Mouse (Mus musculus): ENCODE data around the gene Grid2ip. TPM values are rescaled to one million over a fixed set of nuclear protein-coding genes. Genes with fewer than 3 reads are reported as not detected.

Gene Grid2ip
- total and polyA plus RNA-seq, 3 experiments, result not detected

- H3K79me2 ChIP-seq (replicated peaks; ENCODE audit: control insufficient read depth, insufficient read depth, low read length), result peaks cover 3% of the 10 kb centered on the region; the same call in 1 of the 2 replicates
- H3K27me3 ChIP-seq (ENCODE audit: control insufficient read depth, insufficient read depth, low read length), result no peaks in the 10 kb centered on the region
- H3K4me1 ChIP-seq (ENCODE audit: control insufficient read depth, insufficient read depth, low read length), result peaks cover 7% of the 10 kb centered on the region
- H3K36me3 ChIP-seq (ENCODE audit: control insufficient read depth, insufficient read depth, low read length), result peaks cover 2% of the 10 kb centered on the region; the same call in 1 of the 2 replicates
- under 1% methylated on average over 101 of the region's 101 CpGs for WGBS
- intact Hi-C loops (cut with DNase I), result loop anchor here (1.0 to 5.0 kb wide), 4 partner anchors 14 to 1852 kb away; partner anchors contain the start of genes Cpsf4, Kdelr2, Ptcd1 and Rbak
- DNase-seq, result peak; percentile 93 to 96
- H3K27ac ChIP-seq, result peak within 1 kb of the TSS; percentile 92
- H3K9ac ChIP-seq (ENCODE audit: low read depth, low read length), result peak within 1 kb of the TSS; percentile 97
- no peak for TF ChIP-seq EP300 (IDR thresholded peaks at IDR 0.05; ENCODE audit: insufficient read depth, low read depth, low read length)
- TF ChIP-seq CTCF (IDR thresholded peaks at IDR 0.05), result peak; percentile 88
- peak; percentile 40; the same call in 1 of the 2 replicates for TF ChIP-seq POLR2A (IDR thresholded peaks at IDR 0.05; ENCODE audit: insufficient read depth, low read depth, low read length)
- peak within 1 kb of the TSS; percentile 81 for H3K4me3 ChIP-seq
Measured at GRCm38 (mm10) chr5:143314730-143315513, 42.2 kb upstream of the Grid2ip start, which contains the start of gene E130309D02Rik. E130309D02Rik (minus strand) TSS chr5:143315360.

DNA sequence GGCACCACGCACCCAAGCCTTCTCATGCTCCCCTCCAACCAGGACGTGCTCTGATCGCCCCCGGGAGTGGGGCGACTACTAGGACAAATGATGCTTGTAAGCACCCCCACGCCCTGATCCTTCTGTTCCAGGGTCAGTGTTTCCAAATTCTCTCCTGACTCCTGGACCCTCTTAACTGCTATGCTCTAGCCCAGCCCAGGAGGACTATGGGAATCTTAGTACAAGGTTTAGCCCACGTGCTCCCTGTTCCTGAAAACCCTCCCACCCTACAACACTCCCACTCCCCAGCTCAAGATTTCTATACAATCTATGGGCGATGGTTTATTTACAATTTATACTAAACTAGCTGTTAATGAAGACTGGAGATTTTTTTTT is 41.6 kb upstream of the Grid2ip start:
- no peak for TF ChIP-seq CTCF (IDR thresholded peaks at IDR 0.05)
- TF ChIP-seq POLR2A (IDR thresholded peaks at IDR 0.05; ENCODE audit: insufficient read depth, low read depth, low read length), result no peak
- TF ChIP-seq EP300 (IDR thresholded peaks at IDR 0.05; ENCODE audit: insufficient read depth, low read depth, low read length), result no peak
- H3K4me1 ChIP-seq (ENCODE audit: control insufficient read depth, insufficient read depth, low read length), result peaks cover 7% of the 10 kb centered on the region
- no peaks in the 10 kb centered on the region for H3K27me3 ChIP-seq (ENCODE audit: control insufficient read depth, insufficient read depth, low read length)
- 0 out of 2 replicates have a peak overlapping the region, but pooled peaks have one; percentile 46 for H3K9ac ChIP-seq (ENCODE audit: low read depth, low read length)
- peak overlapping the region; percentile 9; the same call in 1 of the 2 replicates for H3K4me3 ChIP-seq
- no peak for DNase-seq
- intact Hi-C loops (cut with DNase I), result loop anchor here (1.0 kb wide), 2 partner anchors 14 to 135 kb away; partner anchors contain the start of genes Rbak and Zdhhc4
- peaks cover 3% of the 10 kb centered on the region; the same call in 1 of the 2 replicates for H3K79me2 ChIP-seq (replicated peaks; ENCODE audit: control insufficient read depth, insufficient read depth, low read length)
- H3K36me3 ChIP-seq (ENCODE audit: control insufficient read depth, insufficient read depth, low read length), result peaks cover 2% of the 10 kb centered on the region; the same call in 1 of the 2 replicates
- H3K27ac ChIP-seq, result no peak overlapping the region
- 22% methylated on average over 8 of the region's 8 CpGs for WGBS

- peaks cover 3% of the 10 kb centered on the region; the same call in 1 of the 2 replicates for H3K79me2 ChIP-seq (replicated peaks; ENCODE audit: control insufficient read depth, insufficient read depth, low read length)
- 83% methylated on average over 5 of the region's 5 CpGs for WGBS
- peaks cover 2% of the 10 kb centered on the region; the same call in 1 of the 2 replicates for H3K36me3 ChIP-seq (ENCODE audit: control insufficient read depth, insufficient read depth, low read length)
- H3K9ac ChIP-seq (ENCODE audit: low read depth, low read length), result no peak overlapping the region
- no peak for DNase-seq
- H3K27ac ChIP-seq, result no peak overlapping the region
- intact Hi-C loops (cut with DNase I), result no loop called here
- no peaks in the 10 kb centered on the region for H3K27me3 ChIP-seq (ENCODE audit: control insufficient read depth, insufficient read depth, low read length)
- H3K4me1 ChIP-seq (ENCODE audit: control insufficient read depth, insufficient read depth, low read length), result peaks cover 7% of the 10 kb centered on the region
- no peak overlapping the region for H3K4me3 ChIP-seq
- TF ChIP-seq EP300 (IDR thresholded peaks at IDR 0.05; ENCODE audit: insufficient read depth, low read depth, low read length), result no peak
Measured at GRCm38 (mm10) chr5:143316605-143317287, 40.4 kb upstream of the Grid2ip start.

DNA sequence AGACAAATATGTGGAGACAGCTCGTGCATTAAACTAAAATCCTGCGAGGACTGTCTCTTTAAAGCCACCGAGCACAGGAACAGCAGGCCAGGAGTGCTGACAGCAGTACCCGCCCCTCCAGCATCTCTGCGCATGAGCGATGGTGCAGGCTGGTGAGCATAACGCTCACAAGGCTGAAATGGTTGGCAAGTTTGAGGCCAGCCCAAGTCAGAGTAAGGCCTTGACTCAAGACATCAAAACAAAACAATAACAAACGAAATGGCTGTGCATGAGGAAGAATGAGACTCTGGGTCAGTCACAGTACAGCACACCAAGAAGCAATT is 39.9 kb upstream of the Grid2ip start:
- peaks cover 2% of the 10 kb centered on the region; the same call in 1 of the 2 replicates for H3K36me3 ChIP-seq (ENCODE audit: control insufficient read depth, insufficient read depth, low read length)
- H3K27me3 ChIP-seq (ENCODE audit: control insufficient read depth, insufficient read depth, low read length), result no peaks in the 10 kb centered on the region
- no peak for DNase-seq
- no peak overlapping the region for H3K9ac ChIP-seq (ENCODE audit: low read depth, low read length)
- TF ChIP-seq POLR2A (IDR thresholded peaks at IDR 0.05; ENCODE audit: insufficient read depth, low read depth, low read length) (no peak), EP300 (IDR thresholded peaks at IDR 0.05; ENCODE audit: insufficient read depth, low read depth, low read length) (no peak), CTCF (IDR thresholded peaks at IDR 0.05) (no peak)
- peaks cover 7% of the 10 kb centered on the region for H3K4me1 ChIP-seq (ENCODE audit: control insufficient read depth, insufficient read depth, low read length)
- no peak overlapping the region for H3K4me3 ChIP-seq
- H3K27ac ChIP-seq, result no peak overlapping the region
- intact Hi-C loops (cut with DNase I), result no loop called here
- WGBS, result 86% methylated on average over 8 of the region's 8 CpGs
- H3K79me2 ChIP-seq (replicated peaks; ENCODE audit: control insufficient read depth, insufficient read depth, low read length), result no peaks in the 10 kb centered on the region

GRCm38 (mm10) chr5:143328690-143329495 is 28.2 kb upstream of the Grid2ip start, which contains the start of gene Zdhhc4:
Zdhhc4 (minus strand) TSS chr5:143329256.
- peak; percentile 92 to 97 for DNase-seq
- peak within 1 kb of the TSS; percentile 88 for H3K4me3 ChIP-seq
- peak; percentile 80 for TF ChIP-seq POLR2A (IDR thresholded peaks at IDR 0.05; ENCODE audit: insufficient read depth, low read depth, low read length)
- TF ChIP-seq CTCF (IDR thresholded peaks at IDR 0.05), result no peak
- 0 out of 2 replicates have a peak, but pooled peaks have one; percentile 40 for TF ChIP-seq EP300 (IDR thresholded peaks at IDR 0.05; ENCODE audit: insufficient read depth, low read depth, low read length)
- no peaks in the 10 kb centered on the region for H3K79me2 ChIP-seq (replicated peaks; ENCODE audit: control insufficient read depth, insufficient read depth, low read length)
- under 1% methylated on average over 57 of the region's 57 CpGs for WGBS
- intact Hi-C loops (cut with DNase I), result loop anchor here (1.0 kb wide), 1 partner anchor 14 kb away; the partner anchor contains the start of gene E130309D02Rik
- H3K4me1 ChIP-seq (ENCODE audit: control insufficient read depth, insufficient read depth, low read length), result peaks cover 1% of the 10 kb centered on the region; the same call in 1 of the 2 replicates
- H3K27ac ChIP-seq, result peak within 1 kb of the TSS; percentile 77
- no peaks in the 10 kb centered on the region for H3K27me3 ChIP-seq (ENCODE audit: control insufficient read depth, insufficient read depth, low read length)
- H3K36me3 ChIP-seq (ENCODE audit: control insufficient read depth, insufficient read depth, low read length), result no peaks in the 10 kb centered on the region
- peak within 1 kb of the TSS; percentile 89 for H3K9ac ChIP-seq (ENCODE audit: low read depth, low read length)
